Mouse (Mus musculus) heart, postnatal 0 days (tissue): ENCODE data around the gene Arhgef25. TPM values are rescaled to one million over a fixed set of nuclear protein-coding genes. Genes with fewer than 3 reads are reported as not detected.

Source experiments
- ATAC-seq: fragments of 200-750 bp; cut with Nextera tagmentation; 2 replicates; pipeline ENCODE4 v1.8.0; 2017; ENCODE audit warnings: low read depth, moderate number of reproducible peaks, moderate library complexity; ENCODE audit not compliant: insufficient read depth
- DNase-seq: peaks from one replicate; pipeline ENCODE4 v3.0.0-alpha.2; 2016; ENCODE audit warnings: low spot score
- H3K27ac ChIP-seq: fragments of 300-500 bp; sonication (generic); 2 replicates; pipeline ENCODE4 v1.5.1; 2014; ENCODE audit warnings: low read depth, mild to moderate bottlenecking
- H3K27me3 ChIP-seq: fragments of 300-500 bp; sonication (generic); 2 replicates; pipeline ENCODE4 v1.6.1; 2014; ENCODE audit warnings: low read length, mixed read lengths; ENCODE audit not compliant: control insufficient read depth, insufficient read depth
- H3K36me3 ChIP-seq: fragments of 300-500 bp; sonication (generic); replicated peaks from 2 replicates; pipeline ENCODE4 v1.6.1; 2014; ENCODE audit warnings: low read length, mixed read lengths; ENCODE audit not compliant: control insufficient read depth, insufficient read depth
- H3K4me1 ChIP-seq: fragments of 300-500 bp; sonication (generic); 2 replicates; pipeline ENCODE4 v1.6.1; 2014; ENCODE audit warnings: antibody characterized with exemption; ENCODE audit not compliant: control insufficient read depth, insufficient read depth
- H3K4me2 ChIP-seq: fragments of 300-500 bp; sonication (generic); 2 replicates; pipeline ENCODE4 v1.6.1; 2014; ENCODE audit warnings: low read depth, mild to moderate bottlenecking, low read length, moderate library complexity
- H3K4me3 ChIP-seq: fragments of 300-500 bp; sonication (generic); 2 replicates; pipeline ENCODE4 v1.5.1; 2014; ENCODE audit warnings: low read depth, low read length
- H3K9ac ChIP-seq: fragments of 300-500 bp; sonication (generic); replicated peaks from 2 replicates; pipeline ENCODE4 v1.6.1; 2014; ENCODE audit warnings: low read depth, low read length, mixed read lengths
- H3K9me3 ChIP-seq: fragments of 300-500 bp; sonication (generic); replicated peaks from 2 replicates; pipeline ENCODE4 v1.6.1; 2016; ENCODE audit warnings: low read length; ENCODE audit not compliant: control insufficient read depth
- CTCF ChIP-seq: IDR thresholded peaks from 2 replicates; pipeline ENCODE4 v1.5.1; 2016; ENCODE audit warnings: antibody characterized with exemption, control low read depth, low read depth
- EP300 ChIP-seq: IDR thresholded peaks from 2 replicates; pipeline ENCODE4 v1.6.1; 2016; ENCODE audit warnings: antibody characterized with exemption, low read depth
- WGBS: fragments of 180-500 bp; shearing (Covaris S2); extraction: QIAGEN DNeasy Blood & Tissue Kit; methylation state at CpG from one replicate; pipeline ENCODE4 v1.1.7; 2014; 5-methylcytosine and 5-hydroxymethylcytosine counted together
- polyA plus RNA-seq: library from polyadenylated mRNA; unstranded; fragments of >200 nt; fragmentation: Nextera tagmentation; extraction: Ambion mirVana; gene quantifications from 2 replicates; pipeline ENCODE4 v1.2.1, GENCODE M21; 2015
- total RNA-seq: library from RNA; depleted of rRNA; stranded (reverse); fragments of >200 nt; gene quantifications from 2 replicates; pipeline ENCODE4 v1.2.3, GENCODE M21; 2014; ENCODE audit warnings: low replicate concordance

Arhgef25 gene
- total and polyA plus RNA-seq, 2 experiments from 2014 or later = 10.0 to 44.2 TPM

DNA sequence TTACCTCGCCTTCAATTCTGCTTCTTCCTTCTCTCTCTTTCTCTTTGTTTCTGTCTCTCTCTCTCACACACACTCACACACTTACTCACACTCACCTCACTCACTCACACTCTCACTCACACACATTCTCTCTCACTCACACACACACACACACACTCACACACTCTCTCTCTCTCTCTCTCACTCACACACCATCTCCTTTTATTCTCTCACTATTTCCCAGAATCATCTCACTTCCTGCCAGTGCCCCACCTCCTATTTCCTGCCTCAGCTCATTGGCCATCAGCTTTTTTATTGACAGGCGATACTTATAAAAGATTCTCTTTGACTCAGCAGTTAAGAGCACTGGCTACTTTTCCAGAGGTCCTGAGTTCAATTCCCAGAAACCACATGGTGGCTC, 28.5 kb upstream of the Arhgef25 start:
- no peaks in the 10 kb centered on the region for H3K27me3 ChIP-seq
- no peaks in the 10 kb centered on the region for H3K4me1 ChIP-seq
- 0 out of 2 replicates have a peak, but pooled peaks cover 4% of the 10 kb centered on the region for H3K9me3 ChIP-seq
- DNase-seq (no peak), ATAC-seq (no peak)
- 82% methylated on average over 2 of the region's 2 CpGs for WGBS
- no peak overlapping the region for H3K4me2 ChIP-seq
- no peak for TF ChIP-seq CTCF
- TF ChIP-seq EP300 = no peak
- H3K27ac ChIP-seq = no peak overlapping the region
- no peak overlapping the region for H3K4me3 ChIP-seq
- H3K9ac ChIP-seq = no peak overlapping the region
- H3K36me3 ChIP-seq = no peaks in the 10 kb centered on the region

GRCm38 (mm10) chr10:127217177-127217576, 27.3 kb upstream of the Arhgef25 start:
- Histone ChIP-seq H3K36me3 (no peaks in the 10 kb centered on the region), H3K9me3 (0 out of 2 replicates have a peak, but pooled peaks cover 4% of the 10 kb centered on the region), H3K27ac (no peak overlapping the region), H3K4me2 (no peak overlapping the region), H3K4me3 (no peak overlapping the region), H3K27me3 (no peaks in the 10 kb centered on the region), H3K9ac (no peak overlapping the region), H3K4me1 (no peaks in the 10 kb centered on the region)
- DNase-seq (no peak), ATAC-seq (no peak)
- TF ChIP-seq EP300 = no peak

- Histone ChIP-seq H3K27ac (no peak overlapping the region), H3K4me3 (no peak overlapping the region), H3K4me2 (no peak overlapping the region), H3K9ac (no peak overlapping the region), H3K36me3 (no peaks in the 10 kb centered on the region), H3K9me3 (0 out of 2 replicates have a peak, but pooled peaks cover 4% of the 10 kb centered on the region), H3K27me3 (no peaks in the 10 kb centered on the region), H3K4me1 (no peaks in the 10 kb centered on the region)
- no peak for ATAC-seq
- no peak for TF ChIP-seq EP300
- TF ChIP-seq CTCF = no peak
- 93% methylated on average over 11 of the region's 11 CpGs for WGBS
- DNase-seq = no peak
Observed at GRCm38 (mm10) chr10:127216456-127216855, 26.6 kb upstream of the Arhgef25 start.

- ATAC-seq (no peak), DNase-seq (no peak)
- TF ChIP-seq CTCF = no peak
- H3K4me1 ChIP-seq = peaks cover 9% of the 10 kb centered on the region; the same call in 1 of the 2 replicates
- no peak overlapping the region for H3K4me3 ChIP-seq
- H3K4me2 ChIP-seq = no peak overlapping the region
- 44% methylated on average over 1 of the region's 1 CpGs for WGBS
- H3K27ac ChIP-seq = no peak overlapping the region
- H3K27me3 ChIP-seq = no peaks in the 10 kb centered on the region
- no peaks in the 10 kb centered on the region for H3K36me3 ChIP-seq
- H3K9me3 ChIP-seq = no peaks in the 10 kb centered on the region
- H3K9ac ChIP-seq = no peak overlapping the region
Observed at GRCm38 (mm10) chr10:127214422-127214803, 24.5 kb upstream of the Arhgef25 start.

GRCm38 (mm10) chr10:127213704-127214421, 24.0 kb upstream of the Arhgef25 start:
- Histone ChIP-seq H3K36me3 (no peaks in the 10 kb centered on the region), H3K4me2 (no peak overlapping the region), H3K9me3 (no peaks in the 10 kb centered on the region), H3K27ac (no peak overlapping the region), H3K4me3 (no peak overlapping the region), H3K27me3 (no peaks in the 10 kb centered on the region), H3K4me1 (peaks cover 13% of the 10 kb centered on the region), H3K9ac (no peak overlapping the region)
- DNase-seq (no peak), ATAC-seq (no peak)
- TF ChIP-seq CTCF = no peak
- no peak for TF ChIP-seq EP300
- WGBS = 79% methylated on average over 13 of the region's 13 CpGs

GRCm38 (mm10) chr10:127213272-127213671, 23.4 kb upstream of the Arhgef25 start:
- TF ChIP-seq EP300 = no peak
- TF ChIP-seq CTCF = no peak
- 0 out of 2 replicates have a peak, but pooled peaks cover 2% of the 10 kb centered on the region for H3K36me3 ChIP-seq
- no peak overlapping the region for H3K27ac ChIP-seq
- WGBS = 87% methylated on average over 8 of the region's 8 CpGs
- H3K9ac ChIP-seq = no peak overlapping the region
- H3K4me2 ChIP-seq = no peak overlapping the region
- no peaks in the 10 kb centered on the region for H3K27me3 ChIP-seq
- peaks cover 16% of the 10 kb centered on the region for H3K4me1 ChIP-seq
- ATAC-seq (no peak), DNase-seq (no peak)
- no peaks in the 10 kb centered on the region for H3K9me3 ChIP-seq
- no peak overlapping the region for H3K4me3 ChIP-seq
